Mouse (Mus musculus) stomach, postnatal 0 days (tissue): ENCODE measurements around the gene Arhgap1.

Experiments
- CTCF ChIP-seq: IDR thresholded peaks from 2 replicates; pipeline ENCODE4 v1.5.1; 2016; ENCODE audit warnings: antibody characterized with exemption, low read depth, mild to moderate bottlenecking, moderate library complexity
- EP300 ChIP-seq: optimal IDR thresholded peaks from 2 replicates; pipeline ENCODE3; 2016; ENCODE audit warnings: antibody characterized with exemption

DNA sequence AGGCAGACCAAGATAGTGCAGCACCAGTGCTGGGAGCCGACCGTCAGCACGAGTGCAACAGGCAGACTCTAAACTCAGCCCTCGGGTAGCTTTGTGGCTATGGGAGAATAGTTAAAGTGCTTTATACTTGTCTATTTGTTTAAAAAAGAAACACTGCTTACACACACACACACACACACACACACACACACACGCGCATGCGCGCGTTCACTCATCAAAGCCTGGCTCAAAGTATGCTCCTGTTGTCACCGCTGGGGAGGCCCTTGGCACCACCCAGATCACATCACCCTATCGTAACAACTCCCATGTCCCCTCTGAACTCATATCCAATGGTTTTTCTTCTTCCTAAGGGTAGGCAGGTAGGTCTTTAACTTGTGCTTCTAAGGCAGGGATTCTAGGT lies 5.6 kb upstream of the Arhgap1 start:
- TF ChIP-seq EP300 (no peak), CTCF (no peak)
